Comparison of ENCODE assay signal across 11 mouse cellular contexts in the genomic region with DNA sequence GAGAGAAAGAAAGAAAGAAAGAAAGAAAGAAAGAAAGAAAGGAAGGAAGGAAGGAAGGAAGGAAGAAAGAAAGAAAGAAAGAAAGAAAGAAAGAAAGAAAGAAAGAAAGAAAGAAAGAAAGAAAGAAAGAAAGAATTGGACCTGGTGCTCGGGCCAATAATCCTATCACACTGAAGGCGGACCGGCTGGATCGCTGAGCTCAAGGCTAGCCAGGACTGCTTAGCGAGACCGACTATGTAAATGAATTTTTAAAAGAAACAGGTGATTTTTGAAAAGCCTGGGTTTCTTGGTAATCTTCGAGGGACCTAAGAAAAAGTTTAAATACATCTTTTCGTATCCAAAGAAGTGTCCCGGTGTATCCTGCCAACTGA. TPM values are rescaled to one million over a fixed set of nuclear protein-coding genes. Genes with fewer than 3 reads are reported as not detected.
DNase-seq lines count a peak whose midpoint lies in the region; ATAC-seq and TF ChIP-seq lines count a peak whose summit lies in the region.
"Not testable (repeated sequence)": the region's sequence is repeated elsewhere in the genome, so short reads cannot be mapped to it uniquely, and the experiment has no call there.
"Had no signal": no experiment of that assay in that cellular context is flagged by ENCODE, and none has a peak within 500 bp of the region (broad histone marks: within the 10 kb centered on the region; RNA-seq: fewer than 3 reads in every experiment).

No protein-coding gene starts in this region.

- dilution Hi-C loops in CH12.LX (cut with MboI; ENCODE audit: extremely low pct_ligation_motif_present, extremely low pct_unique_long_range_greater_than_20kb, low sequenced_read_pairs): not testable (repeated sequence)

- DNase-seq in CH12.LX (ENCODE audit: extremely low read depth); embryonic facial prominence, embryonic 10.5 days (ENCODE audit: low spot score); liver, embryonic 13.5 days; midbrain, embryonic 10.5 days (ENCODE audit: low spot score): not testable (repeated sequence)

- peak overlapping the region; percentile 47 for H3K9ac ChIP-seq in CH12.LX (ENCODE audit: insufficient read depth, low read depth)
- peak overlapping the region; percentile 41; the same call in 1 of the 2 replicates for H3K9ac ChIP-seq in forebrain, embryonic 15.5 days (replicated peaks)
- peak overlapping the region; percentile 51; the same call in 1 of the 2 replicates for H3K9ac ChIP-seq in kidney, embryonic 14.5 days (ENCODE audit: low read depth, low read length)
- peak overlapping the region; percentile 91 for H3K9ac ChIP-seq in liver, embryonic 13.5 days

- H3K79me2 ChIP-seq in CH12.LX (replicated peaks; ENCODE audit: control insufficient read depth, extremely low read depth, insufficient read depth, poor library complexity, severe bottlenecking): peaks cover 25% of the 10 kb centered on the region

- H3K4me3 ChIP-seq in CH12.LX (replicated peaks in 1 of 3; ENCODE audit: low read depth in 2 of 3, low read length in 2 of 3, poor library complexity in 1 of 3): peak overlapping the region; percentile 74 to 99 (median 95)
- peak overlapping the region; percentile 99 for H3K4me3 ChIP-seq in embryonic facial prominence, embryonic 10.5 days
- peak overlapping the region; percentile 64 for H3K4me3 ChIP-seq in forebrain, embryonic 15.5 days
- H3K4me3 ChIP-seq in kidney, embryonic 14.5 days (ENCODE audit: low read length): peak overlapping the region; percentile 86
- peak overlapping the region; percentile 84 for H3K4me3 ChIP-seq in liver, embryonic 13.5 days (replicated peaks)
- peak overlapping the region; percentile 100 for H3K4me3 ChIP-seq in midbrain, embryonic 10.5 days
- peak overlapping the region; percentile 83 for H3K4me3 ChIP-seq in small intestine, adult 2 months (ENCODE audit: low read depth, low read length)

- H3K27me3 ChIP-seq in CH12.LX (replicated peaks); embryonic facial prominence, embryonic 10.5 days (replicated peaks; ENCODE audit: low read depth, poor library complexity, severe bottlenecking); forebrain, embryonic 15.5 days; kidney, embryonic 14.5 days (ENCODE audit: control insufficient read depth, insufficient read depth, low read length); liver, embryonic 13.5 days; midbrain, embryonic 10.5 days (ENCODE audit: low read depth, poor library complexity, severe bottlenecking); small intestine, adult 2 months (ENCODE audit: control insufficient read depth, insufficient read depth, low read length): not testable (repeated sequence)

- not testable (repeated sequence) for TF ChIP-seq POLR2A in CH12.LX (IDR thresholded peaks at IDR 0.05; ENCODE audit: low read depth, low read length); small intestine, adult 2 months (IDR thresholded peaks at IDR 0.05; ENCODE audit: low read depth, low read length)

- TF ChIP-seq EP300 in CH12.LX (IDR thresholded peaks at IDR 0.05; ENCODE audit: low read length): not testable (repeated sequence)

- H3K4me1 ChIP-seq in CH12.LX (ENCODE audit: control insufficient read depth in 1 of 2, insufficient read depth in 2 of 2): peaks cover 6 to 23% of the 10 kb centered on the region in 2 experiments; a peak in 3 of 4 replicates
- peaks cover 11% of the 10 kb centered on the region; the same call in 1 of the 2 replicates for H3K4me1 ChIP-seq in embryonic facial prominence, embryonic 10.5 days
- H3K4me1 ChIP-seq in forebrain, embryonic 15.5 days; kidney, embryonic 14.5 days (ENCODE audit: control insufficient read depth, insufficient read depth, low read length); small intestine, adult 2 months (ENCODE audit: control insufficient read depth, insufficient read depth, insufficient read length, low read length): not testable (repeated sequence)
- H3K4me1 ChIP-seq in liver, embryonic 13.5 days (replicated peaks): peaks cover 68% of the 10 kb centered on the region
- peaks cover 11% of the 10 kb centered on the region for H3K4me1 ChIP-seq in midbrain, embryonic 10.5 days

- not testable (repeated sequence) for H3K27ac ChIP-seq in CH12.LX (ENCODE audit: insufficient read depth, low read depth); kidney, embryonic 14.5 days (ENCODE audit: low read depth, low read length)
- peak overlapping the region; percentile 98 for H3K27ac ChIP-seq in embryonic facial prominence, embryonic 10.5 days (replicated peaks)
- peak overlapping the region; percentile 93 for H3K27ac ChIP-seq in forebrain, embryonic 15.5 days (replicated peaks)
- H3K27ac ChIP-seq in liver, embryonic 13.5 days: peak overlapping the region; percentile 97
- H3K27ac ChIP-seq in midbrain, embryonic 10.5 days (replicated peaks): peak overlapping the region; percentile 97
- H3K27ac ChIP-seq in small intestine, adult 2 months (ENCODE audit: insufficient read depth, low read depth, low read length): peak overlapping the region; percentile 68

- not testable (repeated sequence) for TF ChIP-seq CTCF in CH12.LX (conservative IDR thresholded peaks at IDR 0.05 in 1 of 2, IDR thresholded peaks at IDR 0.05 in 1 of 2; ENCODE audit: low read depth in 2 of 2, low read length in 2 of 2); small intestine, adult 2 months (IDR thresholded peaks at IDR 0.05; ENCODE audit: extremely low read depth, insufficient read length, insufficient replicate concordance, low read depth, low read length)

- peaks cover 26 to 30% of the 10 kb centered on the region in 2 experiments for H3K36me3 ChIP-seq in CH12.LX (replicated peaks in 1 of 2; ENCODE audit: control insufficient read depth in 1 of 2, insufficient read depth in 1 of 2, low read length in 1 of 2)
- peaks cover 40% of the 10 kb centered on the region for H3K36me3 ChIP-seq in embryonic facial prominence, embryonic 10.5 days (replicated peaks)
- peaks cover 24% of the 10 kb centered on the region for H3K36me3 ChIP-seq in forebrain, embryonic 15.5 days
- H3K36me3 ChIP-seq in kidney, embryonic 14.5 days (ENCODE audit: control insufficient read depth, insufficient read depth, low read length): peaks cover 30% of the 10 kb centered on the region
- H3K36me3 ChIP-seq in liver, embryonic 13.5 days: peaks cover 39% of the 10 kb centered on the region
- H3K36me3 ChIP-seq in midbrain, embryonic 10.5 days: peaks cover 36% of the 10 kb centered on the region
- H3K36me3 ChIP-seq in small intestine, adult 2 months (ENCODE audit: control insufficient read depth, insufficient read depth, low read length): peaks cover 27% of the 10 kb centered on the region

- not testable (repeated sequence) for H3K9me3 ChIP-seq in CH12.LX (replicated peaks; ENCODE audit: low read length); embryonic facial prominence, embryonic 10.5 days; forebrain, embryonic 15.5 days; kidney, embryonic 14.5 days (ENCODE audit: control insufficient read depth, low read length); liver, embryonic 13.5 days (replicated peaks); midbrain, embryonic 10.5 days (replicated peaks)

- in situ Hi-C loops in CH12.LX (cut with MboI; ENCODE audit: low pct_ligation_motif_present, low pct_unique_long_range_greater_than_20kb, low sequenced_read_pairs): not testable (repeated sequence)

- H3K4me2 ChIP-seq in CH12.LX (ENCODE audit: insufficient read depth, low read depth, poor library complexity, severe bottlenecking): not testable (repeated sequence)
- H3K4me2 ChIP-seq in forebrain, embryonic 15.5 days (replicated peaks): peak overlapping the region; percentile 45
- peak overlapping the region; percentile 30 for H3K4me2 ChIP-seq in kidney, embryonic 14.5 days (replicated peaks; ENCODE audit: low read depth, low read length)
- H3K4me2 ChIP-seq in liver, embryonic 13.5 days: peak overlapping the region; percentile 76

- TF ChIP-seq RAD21 in CH12.LX (IDR thresholded peaks at IDR 0.05; ENCODE audit: low read depth, low read length): not testable (repeated sequence)

- WGBS in embryonic facial prominence, embryonic 10.5 days: under 1% methylated on average over 9 of the region's 9 CpGs
- 0% methylated on average over 9 of the region's 9 CpGs for WGBS in forebrain, embryonic 15.5 days
- WGBS in kidney, embryonic 14.5 days: 1% methylated on average over 9 of the region's 9 CpGs
- WGBS in liver, embryonic 13.5 days (ENCODE audit: insufficient replicate concordance): under 1% methylated on average over 9 of the region's 9 CpGs
- WGBS in midbrain, embryonic 10.5 days: 1% methylated on average over 9 of the region's 9 CpGs
- WGBS in small intestine, adult 2 months: under 1% methylated on average over 9 of the region's 9 CpGs

- ATAC-seq in forebrain, embryonic 15.5 days (replicated peaks): peak; percentile 49
- peak; percentile 3 to 22; a peak in 3 of 4 replicates for ATAC-seq in hematopoietic stem cell, adult 5-6 weeks (replicated peaks in 1 of 2; ENCODE audit: insufficient read depth in 1 of 2, low FRiP score in 2 of 2, low TSS enrichment in 1 of 2, low read depth in 1 of 2, poor library complexity in 2 of 2, severe bottlenecking in 2 of 2)
- ATAC-seq in kidney, embryonic 14.5 days (ENCODE audit: low FRiP score, low TSS enrichment): peak; percentile 53
- ATAC-seq in liver, embryonic 13.5 days (ENCODE audit: low read depth): not testable (repeated sequence)

RNA-seq across cellular contexts. Expression of gene Srsf5, which starts 0.4 kb away (rescaled TPM):
- 260 and 311 TPM in 2 replicates for total RNA-seq in CH12.LX (2012; rRNA removed)
- total RNA-seq in CH12.LX (2014; rRNA removed): 459 and 511 TPM in 2 replicates
- 549 and 597 TPM in 2 replicates for polyA plus RNA-seq in CH12.LX (2012; ENCODE audit: insufficient read length, low read depth)
- polyA plus RNA-seq in embryonic facial prominence, embryonic 10.5 days (2016; fragmentation: Nextera tagmentation; extraction: Ambion mirVana): 477 and 521 TPM in 2 replicates
- polyA plus RNA-seq in forebrain, embryonic 15.5 days (2015; fragmentation: Nextera tagmentation; extraction: Ambion mirVana): 481 and 491 TPM in 2 replicates
- 1,371 and 1,393 TPM in 2 replicates for total RNA-seq in hematopoietic stem cell, adult 5-6 weeks (2017)
- 332 and 349 TPM in 2 replicates for polyA plus RNA-seq in kidney, embryonic 14.5 days (2014; fragmentation: Nextera tagmentation; extraction: Ambion mirVana)
- 313 and 375 TPM in 2 replicates for polyA plus RNA-seq in liver, embryonic 13.5 days (2015; fragmentation: Nextera tagmentation; extraction: Ambion mirVana)
- polyA plus RNA-seq in midbrain, embryonic 10.5 days (2016; fragmentation: Nextera tagmentation; extraction: Ambion mirVana): 505 and 561 TPM in 2 replicates
- 90.3 and 250 TPM in 2 replicates for polyA plus RNA-seq in small intestine, adult 2 months (2012; rRNA removed)

RNA-seq across cellular contexts. Expression of gene Slc10a1, which starts 23.6 kb away (rescaled TPM):
- total RNA-seq in CH12.LX (2012; rRNA removed) (0.13 TPM in 2 replicates), CH12.LX (2014; rRNA removed) (not detected in 2 replicates)
- polyA plus RNA-seq in CH12.LX (2012; ENCODE audit: insufficient read length, low read depth): 0.20 and 0.23 TPM in 2 replicates
- 0.64 and 0.82 TPM in 2 replicates for polyA plus RNA-seq in embryonic facial prominence, embryonic 10.5 days (2016; fragmentation: Nextera tagmentation; extraction: Ambion mirVana)
- 0.61 and 0.83 TPM in 2 replicates for polyA plus RNA-seq in forebrain, embryonic 15.5 days (2015; fragmentation: Nextera tagmentation; extraction: Ambion mirVana)
- not detected in 2 replicates for total RNA-seq in hematopoietic stem cell, adult 5-6 weeks (2017)
- 0.37 and 0.46 TPM in 2 replicates for polyA plus RNA-seq in kidney, embryonic 14.5 days (2014; fragmentation: Nextera tagmentation; extraction: Ambion mirVana)
- 0.74 and 0.95 TPM in 2 replicates for polyA plus RNA-seq in liver, embryonic 13.5 days (2015; fragmentation: Nextera tagmentation; extraction: Ambion mirVana)
- 0.32 and 0.70 TPM in 2 replicates for polyA plus RNA-seq in midbrain, embryonic 10.5 days (2016; fragmentation: Nextera tagmentation; extraction: Ambion mirVana)
- polyA plus RNA-seq in small intestine, adult 2 months (2012; rRNA removed): not detected in 2 replicates
- total RNA-seq: heart, postnatal 14 days; left cerebral cortex, postnatal 14 days had no signal
- polyA plus RNA-seq: large intestine, adult 2 months had no signal

Comparison
In these comparisons a context has a peak if more than half of its experiments do, and no peak if none do; other contexts are left out.
1. H3K9ac ChIP-seq: peak in every context shown above with its lines; median percentile 91 in liver, embryonic 13.5 days; 51 in kidney, embryonic 14.5 days; 47 in CH12.LX; 41 in forebrain, embryonic 15.5 days.